Mouse (Mus musculus) cerebellum, postnatal 36 days (tissue): ENCODE measurements around the gene C530008M17Rik.

Experiments used
- DNase-seq, 2 experiments: peaks; one replicate each; pipeline ENCODE4 v3.0.0; 2021 to 2022; ENCODE audit warnings: mixed read lengths in 2 of 2

C530008M17Rik gene

DNA sequence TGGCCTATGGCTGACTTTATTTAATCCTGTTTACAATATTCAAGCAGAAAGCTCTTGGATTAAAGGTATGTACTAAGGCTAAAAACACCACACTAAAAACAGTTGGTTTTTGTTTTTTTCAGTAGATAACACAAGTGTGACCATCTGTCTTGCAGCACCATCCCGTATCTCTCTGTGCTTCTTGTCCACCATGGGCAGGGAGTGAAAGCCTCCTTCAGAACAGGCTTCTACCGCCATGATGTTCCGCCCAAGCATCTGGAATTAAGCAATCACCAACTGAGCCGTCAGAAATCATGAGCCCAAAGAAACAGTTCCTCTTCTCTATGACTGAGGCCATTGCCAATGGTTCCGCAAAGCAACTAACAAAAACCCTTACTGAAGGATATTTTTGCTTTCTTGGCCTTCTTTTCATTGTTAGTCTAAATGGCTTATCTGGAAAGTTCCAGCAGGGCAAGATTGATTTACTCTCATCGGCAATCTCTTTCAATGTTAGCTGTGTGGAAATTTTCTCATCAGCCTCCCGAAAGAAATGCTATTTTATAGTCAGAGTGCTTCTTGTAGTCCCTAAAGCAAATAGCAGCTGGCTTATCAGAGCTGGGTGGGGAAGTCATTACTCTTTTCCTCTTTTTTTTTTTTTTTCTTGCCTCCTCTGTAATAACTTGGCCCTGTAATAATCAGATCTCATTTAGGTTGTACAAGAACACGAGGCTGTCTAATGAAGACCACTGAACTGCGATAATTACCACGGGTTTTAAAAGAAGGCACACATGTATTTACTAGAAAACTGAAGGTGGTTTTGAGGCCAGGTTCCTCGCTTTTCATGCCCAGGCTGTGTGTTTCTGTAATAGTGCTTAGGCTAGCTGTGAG lies 49.2 kb downstream of the C530008M17Rik start:
- DNase-seq = no peak

- no peak for DNase-seq
These were observed 50.8 kb downstream of the C530008M17Rik start for GRCm38 (mm10) chr5:76707072-76707471.

- DNase-seq = no peak
These were observed 51.7 kb downstream of the C530008M17Rik start for GRCm38 (mm10) chr5:76708004-76708403.

DNA sequence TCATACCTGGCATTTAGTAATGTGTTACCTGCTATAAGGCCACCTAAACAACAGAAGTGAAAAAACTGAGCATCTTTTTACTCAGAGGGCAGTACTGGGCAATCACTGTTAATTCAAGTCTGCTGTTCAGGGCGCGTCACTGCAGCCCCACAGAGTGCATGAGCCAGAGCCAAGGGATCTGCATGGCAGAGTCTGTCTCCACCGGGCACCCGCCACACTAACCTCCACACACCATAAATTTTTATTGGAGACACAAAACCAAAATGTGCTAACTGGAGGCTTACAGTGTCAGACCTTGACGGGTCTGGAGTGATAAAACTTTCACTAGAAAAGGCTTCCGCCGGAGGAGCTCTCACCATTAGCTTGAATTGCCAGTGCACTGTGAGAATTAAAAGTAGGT lies 57.4 kb downstream of the C530008M17Rik start:
- DNase-seq = no peak

DNA sequence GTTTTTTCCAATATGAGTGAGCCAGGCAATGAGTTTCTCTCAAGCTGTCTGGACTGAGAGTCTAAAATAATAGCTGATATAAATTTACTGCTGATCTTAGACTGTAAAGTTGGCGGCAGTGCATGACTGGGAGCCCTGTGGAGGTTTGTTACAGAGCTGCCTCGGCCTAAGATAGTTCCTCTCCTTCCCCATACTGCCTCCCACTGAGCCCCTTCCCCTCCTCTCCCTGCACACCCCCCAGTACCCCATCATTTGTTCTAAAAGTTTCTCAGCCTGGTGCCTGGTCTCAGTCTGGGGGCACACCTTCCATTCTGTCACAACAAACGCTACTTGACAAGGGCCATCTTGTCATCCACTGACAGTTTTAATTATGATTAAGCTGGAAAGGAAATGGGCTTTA lies 63.6 kb downstream of the C530008M17Rik start:
- DNase-seq = no peak

GRCm38 (mm10) chr5:76724878-76725277 lies 68.6 kb downstream of the C530008M17Rik start:
- no peak for DNase-seq

DNA sequence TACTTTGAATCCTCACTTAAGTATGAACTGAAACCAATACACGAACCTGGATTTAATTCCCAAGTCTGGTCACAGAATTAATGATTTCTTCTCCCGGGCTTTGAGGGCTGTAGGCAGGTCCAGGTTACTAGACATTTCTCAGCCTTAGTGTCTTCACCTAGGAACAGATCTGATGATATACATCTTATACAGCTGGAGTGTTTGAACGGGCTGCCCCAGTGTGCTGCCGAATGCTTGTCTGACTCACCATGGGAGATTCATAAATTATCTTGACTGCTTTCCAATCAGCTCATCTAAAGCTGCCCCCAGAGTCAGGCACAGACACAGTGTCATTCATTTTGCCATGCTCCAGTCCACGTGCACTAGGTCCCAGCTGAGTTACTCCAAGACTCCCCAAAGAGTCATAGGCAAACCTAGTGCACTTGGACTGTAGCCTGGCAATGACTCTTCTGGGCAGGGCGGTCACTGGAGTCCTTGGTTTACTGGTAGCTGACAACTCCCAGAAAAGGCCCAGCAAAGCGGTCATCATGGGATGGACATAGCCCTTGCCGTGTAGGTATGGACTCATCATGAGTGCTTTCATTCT lies 70.3 kb downstream of the C530008M17Rik start:
- no peak for DNase-seq

GRCm38 (mm10) chr5:76733055-76733641 lies 76.8 kb downstream of the C530008M17Rik start:
- DNase-seq = no peak

DNA sequence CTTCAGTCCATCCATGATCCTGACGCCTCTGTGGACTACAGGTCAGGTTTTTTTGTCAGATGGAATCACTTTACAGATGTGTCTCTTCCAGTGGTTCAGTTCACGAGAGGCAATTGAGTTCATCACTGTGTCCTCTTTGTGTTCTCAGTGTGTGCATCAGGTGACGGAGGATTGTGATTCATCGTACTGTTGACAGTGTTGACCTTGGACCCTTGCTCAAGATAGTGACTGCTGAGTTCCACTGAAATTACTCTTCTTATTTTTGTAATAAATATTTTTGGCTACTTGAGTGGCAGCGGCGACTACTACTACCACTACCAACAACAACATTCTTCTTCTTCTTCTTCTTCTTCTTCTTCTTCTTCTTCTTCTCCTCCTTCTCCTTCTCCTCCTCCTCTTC lies 85.2 kb downstream of the C530008M17Rik start:
- DNase-seq = no peak

DNA sequence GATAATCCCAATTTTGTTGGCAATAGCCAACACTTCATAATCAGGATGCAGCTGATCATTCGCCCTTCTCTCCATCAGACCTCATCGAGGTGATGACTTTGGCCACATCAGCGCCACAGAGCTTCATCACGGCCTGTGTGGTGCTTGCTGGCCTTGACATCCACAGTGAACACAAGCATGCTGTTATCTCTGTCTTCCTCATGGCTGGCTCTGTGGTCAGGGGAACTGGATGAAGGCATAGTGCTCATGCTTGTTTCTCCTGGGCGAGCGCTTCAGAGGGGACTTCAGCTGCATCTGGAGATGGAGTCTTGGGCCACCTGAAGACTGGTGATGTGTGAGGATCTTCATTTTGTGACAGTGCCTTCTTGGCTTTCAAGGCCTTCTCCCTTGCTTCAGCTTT lies 85.8 kb downstream of the C530008M17Rik start:
- DNase-seq = no peak

DNA sequence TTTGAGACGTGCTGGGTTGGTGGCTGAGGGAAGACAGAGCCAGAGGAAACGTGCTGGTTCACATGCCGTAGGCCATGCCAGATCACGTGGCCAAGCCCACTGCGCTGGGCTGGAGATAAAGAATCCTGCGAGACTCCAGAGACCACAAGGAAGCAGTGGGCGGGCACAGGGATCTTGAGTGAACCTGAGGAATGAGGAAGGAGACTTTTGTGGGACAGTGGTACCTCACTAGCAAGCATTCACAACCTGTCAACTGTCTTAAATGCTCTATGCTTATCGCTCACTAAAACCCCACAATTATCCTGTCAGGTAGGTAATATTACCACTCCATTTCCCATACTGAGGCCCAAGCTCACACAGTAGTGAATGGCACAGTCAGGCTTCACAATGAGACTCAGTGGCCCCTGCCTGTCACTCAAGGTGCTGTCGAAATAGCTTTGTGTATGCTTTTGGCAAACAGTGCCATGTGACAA lies 88.5 kb downstream of the C530008M17Rik start:
- DNase-seq = no peak

- DNase-seq = no peak
These were observed 91.5 kb downstream of the C530008M17Rik start for GRCm38 (mm10) chr5:76747851-76748250.

- DNase-seq = no peak
These were observed 96.0 kb downstream of the C530008M17Rik start for GRCm38 (mm10) chr5:76752351-76752750.

DNA sequence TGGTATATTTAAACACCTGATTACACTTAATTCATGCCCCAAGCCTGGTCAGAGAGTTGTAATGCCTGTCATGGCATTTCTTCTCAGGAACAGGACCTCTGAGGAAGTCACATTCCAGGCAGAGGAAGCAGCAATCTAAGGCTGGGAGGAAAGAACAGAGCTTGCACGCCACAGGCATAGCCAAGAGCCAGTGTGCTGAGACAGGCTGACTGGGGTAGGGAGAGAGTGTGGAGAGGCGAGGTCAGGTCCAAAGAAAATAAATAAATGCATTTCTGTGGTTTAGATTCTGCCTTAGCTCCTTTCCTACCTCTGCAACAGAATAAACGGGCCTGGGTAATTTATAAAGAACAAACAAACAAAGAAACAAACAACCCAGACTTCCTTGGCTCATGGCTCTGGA lies 104.0 kb downstream of the C530008M17Rik start:
- DNase-seq = no peak

DNA sequence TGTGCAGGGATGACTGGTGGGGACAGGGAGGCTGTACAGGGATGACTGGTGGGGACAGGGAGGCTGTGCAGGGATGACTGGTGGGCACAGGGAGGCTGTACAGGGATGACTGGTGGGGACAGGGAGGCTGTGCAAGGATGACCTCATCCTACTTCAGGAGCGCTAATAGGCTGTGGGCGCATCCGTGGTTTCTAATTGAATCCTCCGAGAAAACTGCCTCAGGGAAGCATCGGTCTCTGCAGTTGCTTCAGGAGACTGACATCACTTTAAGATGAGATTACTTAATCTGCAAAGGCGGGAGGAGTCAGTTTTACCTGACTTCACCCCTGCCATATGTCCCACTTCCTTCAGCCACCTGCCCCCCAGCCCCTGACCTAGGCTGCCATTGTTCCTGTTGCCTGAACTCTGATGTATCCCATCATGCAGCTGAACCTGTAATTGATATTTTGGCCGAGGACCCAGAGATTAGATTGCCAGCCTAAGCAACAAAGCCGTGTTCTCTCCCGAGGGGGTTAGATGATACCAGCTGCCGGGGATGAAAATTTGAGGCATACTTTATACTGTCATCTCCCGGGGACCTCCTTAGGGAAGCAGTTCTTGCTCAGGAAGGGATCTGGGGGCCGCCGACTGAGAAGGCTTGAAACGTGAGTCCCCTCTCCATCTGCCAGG lies 105.9 kb downstream of the C530008M17Rik start:
- no peak for DNase-seq

DNA sequence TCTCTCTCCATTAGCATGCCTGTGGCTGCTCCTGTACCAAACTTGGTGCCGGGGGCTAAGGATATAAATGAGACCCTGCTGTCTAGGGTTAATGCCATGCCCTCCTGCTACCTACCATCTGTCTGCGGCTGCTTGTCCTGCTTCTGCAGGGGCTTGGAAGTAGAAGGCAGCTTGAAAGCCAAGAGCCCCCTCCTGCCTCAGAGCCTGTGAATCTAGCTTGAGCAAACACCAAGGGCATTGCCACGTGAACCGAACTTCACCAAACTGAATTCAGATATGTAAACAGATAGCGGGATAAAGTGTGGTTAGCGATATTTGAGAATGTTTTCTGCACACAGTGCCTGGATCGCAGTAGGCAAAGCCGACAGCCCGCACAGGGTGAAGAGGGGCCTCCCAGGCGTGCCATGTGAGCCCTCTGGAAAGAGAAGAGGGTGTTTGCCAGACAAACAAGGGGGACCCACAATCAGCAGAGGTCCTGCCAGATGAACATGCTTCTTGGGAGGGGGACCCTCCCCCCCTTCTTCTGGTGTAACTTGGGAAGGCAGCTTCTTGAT lies 106.9 kb downstream of the C530008M17Rik start:
- no peak for DNase-seq

DNA sequence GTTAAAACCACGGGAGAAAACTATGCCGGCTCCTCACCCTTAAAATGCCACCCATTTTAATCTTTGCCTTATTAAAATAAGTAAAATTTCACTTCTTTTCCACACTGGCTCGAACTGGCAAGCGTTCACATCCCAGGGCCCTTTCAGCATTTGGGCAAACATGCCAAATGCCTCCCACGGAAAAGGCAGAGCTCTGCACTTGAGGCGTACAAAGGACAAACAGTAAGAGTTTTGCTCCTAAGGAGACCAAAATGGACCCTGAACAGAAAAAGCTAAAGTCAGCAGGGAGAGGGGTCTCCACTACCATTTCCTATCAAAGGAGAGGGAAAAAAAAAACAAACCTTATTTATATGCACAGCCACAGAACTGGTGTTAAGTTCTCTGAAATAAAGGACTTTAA lies 107.4 kb downstream of the C530008M17Rik start:
- DNase-seq = no peak

- no peak for DNase-seq
These were observed 112.7 kb downstream of the C530008M17Rik start for GRCm38 (mm10) chr5:76769014-76769413.

DNA sequence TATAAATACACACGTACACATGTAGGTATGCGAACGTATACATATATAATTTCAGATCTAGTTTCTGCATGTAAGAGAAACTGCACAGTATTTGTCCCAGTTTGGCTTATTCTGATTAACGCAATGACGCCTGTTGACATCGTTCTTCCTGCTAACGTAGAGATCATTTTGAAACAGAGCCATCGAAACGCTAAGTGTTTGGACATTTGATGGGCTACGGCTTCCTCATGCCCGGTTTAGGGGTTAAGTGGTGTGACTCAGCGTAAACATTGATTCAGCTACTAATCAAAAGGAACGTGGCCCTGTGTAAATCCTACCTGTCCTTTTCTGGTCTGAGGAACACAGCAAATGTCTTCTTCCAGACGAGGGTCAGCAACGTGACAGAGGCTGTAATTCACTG lies 113.3 kb downstream of the C530008M17Rik start:
- DNase-seq = no peak

- no peak for DNase-seq
These were observed 115.1 kb downstream of the C530008M17Rik start for GRCm38 (mm10) chr5:76771371-76771770.

DNA sequence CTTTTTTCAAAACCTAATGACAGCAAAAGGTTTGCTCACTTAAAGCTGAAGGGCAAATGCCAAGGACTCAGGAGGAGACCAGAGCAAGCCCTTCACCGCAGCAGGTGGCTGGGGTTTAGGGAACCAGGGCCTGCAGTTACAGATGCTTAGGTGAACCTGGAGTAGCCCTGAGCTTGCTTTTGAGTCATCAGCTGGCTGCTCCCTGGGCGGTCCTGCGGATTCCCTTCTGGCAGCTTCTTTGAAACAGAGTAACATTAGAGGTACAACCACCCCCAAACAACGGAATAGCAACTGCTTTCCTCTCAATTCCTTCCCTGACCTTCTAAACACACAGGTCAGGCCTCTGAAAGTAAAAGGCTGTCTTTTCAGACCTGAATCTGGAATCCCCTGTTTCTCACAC lies 116.5 kb downstream of the C530008M17Rik start:
- no peak for DNase-seq

DNA sequence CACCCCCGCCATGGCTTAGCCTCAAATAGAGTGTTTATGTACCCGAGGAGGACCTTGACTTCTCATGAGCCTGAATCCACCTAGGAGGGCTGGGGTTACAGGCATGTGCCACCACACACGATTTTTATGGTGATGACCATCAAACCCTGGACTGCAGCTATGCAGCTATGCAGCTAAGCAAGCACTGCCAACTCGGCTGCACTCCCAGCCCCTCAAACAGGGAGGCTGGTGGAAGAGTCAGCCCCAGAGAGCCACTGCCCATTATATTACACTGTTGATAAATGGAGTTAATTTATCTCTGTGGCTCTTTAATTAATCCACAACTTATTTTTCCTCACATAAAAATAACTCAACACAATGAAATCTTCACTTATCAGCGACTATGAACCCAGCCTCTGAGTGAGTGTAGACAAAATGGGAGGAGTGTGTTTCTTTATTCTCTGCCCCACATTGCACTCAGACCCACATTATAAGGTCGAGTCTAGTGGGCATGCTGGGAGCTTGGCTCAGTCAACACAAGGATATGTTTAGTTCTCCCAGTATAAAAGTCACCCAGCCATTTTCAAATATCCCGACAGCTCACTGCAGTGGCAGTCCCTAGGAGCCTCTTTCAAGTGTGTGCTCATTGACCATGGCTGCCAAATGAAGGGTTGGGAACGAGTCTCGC lies 117.3 kb downstream of the C530008M17Rik start:
- DNase-seq = no peak
